Mouse (Mus musculus) c-Kit-positive CD71-negative TER-119-negative erythroid progenitor cells, embryonic 14.5 days (primary cell): ENCODE results near the gene Gnat1.

Experiments
- DNase-seq: peaks from one replicate; pipeline ENCODE4 v3.0.0-alpha.2; 2013; ENCODE audit warnings: low read depth

The Gnat1 gene

DNA sequence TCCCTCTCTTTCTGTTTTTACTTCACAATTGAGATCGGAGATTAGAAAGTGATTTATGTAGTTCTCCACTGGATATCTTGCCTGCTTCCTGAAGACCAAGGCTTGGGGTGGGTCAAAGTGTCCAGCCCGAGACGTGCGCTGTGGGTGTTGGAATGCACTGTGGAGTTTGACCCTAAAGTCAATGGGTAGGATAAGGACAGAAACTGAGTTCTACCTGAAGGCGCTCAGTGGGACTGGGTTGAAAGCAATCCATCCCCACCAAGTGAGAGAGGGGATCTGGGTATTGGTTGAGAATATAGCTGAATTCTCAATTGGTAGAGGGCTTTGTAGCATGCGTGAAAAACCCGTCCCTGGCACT lies 34.4 kb downstream of the Gnat1 start:
- no peak for DNase-seq

DNA sequence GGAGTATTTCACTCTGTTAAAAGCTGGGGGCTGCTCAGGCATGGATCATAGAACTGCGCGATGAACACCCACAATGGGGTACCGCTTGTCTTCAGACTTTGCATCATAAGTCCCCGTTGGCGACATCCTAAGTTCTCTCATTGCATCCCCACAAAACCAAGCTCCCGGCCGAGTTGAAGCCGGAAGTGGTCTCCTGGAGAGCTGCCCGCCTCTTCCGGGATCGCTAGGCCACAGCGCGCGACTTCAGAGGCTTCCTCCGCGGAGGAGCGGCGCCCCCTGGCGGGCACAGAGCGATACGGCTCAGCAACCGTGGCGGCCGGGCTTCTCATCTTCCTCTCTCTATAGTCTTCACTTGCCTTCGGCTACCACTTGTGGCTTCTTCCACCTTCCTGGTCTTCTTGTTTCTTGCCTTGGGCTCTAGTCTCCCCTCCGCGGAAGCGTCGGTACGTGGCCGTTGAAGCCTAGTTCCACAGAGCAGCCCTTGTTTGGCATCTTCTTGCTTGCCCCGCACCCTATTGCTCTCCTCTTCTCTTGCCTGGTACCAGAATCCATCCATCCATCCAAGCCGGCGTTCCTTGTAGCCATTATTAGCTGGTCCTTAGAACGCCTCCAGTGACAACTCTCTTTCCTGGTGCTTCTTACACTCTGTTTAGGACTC lies 34.9 kb downstream of the Gnat1 start:
- DNase-seq, result peak; percentile 85

DNA sequence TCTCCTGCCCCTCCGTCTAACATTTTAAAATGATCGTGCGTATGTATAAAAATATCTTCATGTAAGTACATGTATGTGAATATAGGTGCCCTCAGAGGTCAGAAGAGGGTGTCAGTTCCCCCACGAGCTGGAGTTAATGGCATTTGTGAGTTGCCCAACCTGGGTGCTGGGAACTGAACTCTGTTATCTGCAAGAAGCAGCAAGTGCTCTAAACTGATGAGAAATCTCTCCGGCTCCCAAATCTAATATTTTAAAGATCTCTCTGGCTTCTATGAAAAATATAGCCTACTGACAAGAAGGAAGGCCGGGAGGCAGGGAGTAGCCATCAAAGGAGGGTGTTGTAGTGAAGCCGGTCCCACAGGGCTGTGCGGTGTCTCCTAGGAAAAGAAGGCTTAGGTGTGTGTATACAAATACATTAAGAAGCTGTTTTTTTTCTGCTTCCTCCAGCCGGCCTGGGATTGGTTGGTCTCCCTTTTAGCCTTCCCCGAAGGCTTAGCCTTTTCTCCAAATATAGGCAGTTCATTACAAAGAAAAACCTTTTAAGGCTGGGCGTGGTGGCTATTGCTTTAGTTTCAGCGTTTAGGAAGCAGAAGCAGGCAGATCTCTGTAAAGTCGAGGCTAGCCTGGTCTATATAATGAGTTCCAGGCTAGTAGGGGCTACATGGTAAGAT lies 35.8 kb downstream of the Gnat1 start:
- no peak for DNase-seq

DNA sequence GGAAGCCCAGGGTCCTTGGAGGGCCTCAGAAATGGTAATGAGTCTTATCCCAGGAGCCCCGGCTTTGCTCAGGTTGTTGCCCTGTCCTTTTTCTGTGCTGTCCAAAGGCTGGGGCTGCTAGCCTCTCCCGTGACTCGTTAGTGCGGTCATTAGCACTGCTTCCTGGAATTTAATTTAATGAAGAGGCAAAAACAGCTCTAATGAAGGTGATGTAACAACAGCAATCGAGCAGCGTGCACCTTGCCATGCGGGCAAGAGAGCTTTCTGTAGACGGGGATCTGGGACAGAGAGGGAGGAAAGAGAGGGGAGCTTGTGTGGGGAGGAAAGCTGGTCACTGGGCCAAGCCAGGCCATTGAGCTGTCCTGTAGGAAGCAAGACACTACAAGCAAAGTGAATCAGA lies 37.8 kb downstream of the Gnat1 start:
- DNase-seq, result no peak

DNA sequence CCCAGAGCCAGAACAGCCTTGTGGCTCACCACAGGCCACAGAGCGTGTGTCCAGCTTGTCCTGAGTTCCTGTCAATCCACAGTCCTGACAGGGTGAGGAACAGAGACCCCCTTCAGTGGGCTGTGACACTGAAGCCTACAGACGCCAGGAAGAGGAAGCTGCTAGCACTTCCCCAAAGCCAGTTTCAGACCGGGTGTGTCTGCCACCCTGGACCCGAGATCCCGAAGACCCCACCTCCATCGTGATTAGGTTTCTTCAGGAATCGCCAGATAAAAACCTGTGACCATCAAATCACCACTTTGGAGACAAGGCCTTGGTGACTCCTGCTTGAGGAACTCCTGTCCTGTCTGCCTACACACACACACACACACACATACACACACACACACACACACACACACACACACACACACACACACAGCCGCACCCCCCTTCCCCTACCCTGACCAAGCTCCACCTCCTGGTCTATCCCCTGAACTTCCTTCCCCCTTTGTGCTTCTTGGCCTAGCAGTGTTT lies 39.2 kb downstream of the Gnat1 start:
- DNase-seq, result peak; percentile 58

DNA sequence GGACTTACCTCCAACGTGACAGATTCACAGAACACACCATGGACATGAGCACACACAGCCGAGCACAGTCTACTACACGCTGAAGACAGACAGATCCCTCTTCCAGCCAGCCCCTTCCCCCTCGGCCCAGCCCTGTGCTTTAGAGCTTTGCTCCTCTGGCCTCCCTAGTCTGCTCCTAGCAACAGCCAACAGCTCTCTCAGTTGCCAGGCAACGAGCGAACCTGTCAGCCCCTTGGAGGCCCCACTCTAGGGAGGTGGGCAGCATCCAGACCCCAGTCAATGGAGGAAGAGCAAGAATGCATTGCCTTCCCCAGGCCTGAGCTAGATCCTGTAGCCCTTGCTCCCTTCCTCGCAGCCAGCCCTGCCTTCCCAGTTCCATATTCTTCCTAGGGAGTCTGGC lies 42.4 kb downstream of the Gnat1 start:
- DNase-seq, result no peak

DNA sequence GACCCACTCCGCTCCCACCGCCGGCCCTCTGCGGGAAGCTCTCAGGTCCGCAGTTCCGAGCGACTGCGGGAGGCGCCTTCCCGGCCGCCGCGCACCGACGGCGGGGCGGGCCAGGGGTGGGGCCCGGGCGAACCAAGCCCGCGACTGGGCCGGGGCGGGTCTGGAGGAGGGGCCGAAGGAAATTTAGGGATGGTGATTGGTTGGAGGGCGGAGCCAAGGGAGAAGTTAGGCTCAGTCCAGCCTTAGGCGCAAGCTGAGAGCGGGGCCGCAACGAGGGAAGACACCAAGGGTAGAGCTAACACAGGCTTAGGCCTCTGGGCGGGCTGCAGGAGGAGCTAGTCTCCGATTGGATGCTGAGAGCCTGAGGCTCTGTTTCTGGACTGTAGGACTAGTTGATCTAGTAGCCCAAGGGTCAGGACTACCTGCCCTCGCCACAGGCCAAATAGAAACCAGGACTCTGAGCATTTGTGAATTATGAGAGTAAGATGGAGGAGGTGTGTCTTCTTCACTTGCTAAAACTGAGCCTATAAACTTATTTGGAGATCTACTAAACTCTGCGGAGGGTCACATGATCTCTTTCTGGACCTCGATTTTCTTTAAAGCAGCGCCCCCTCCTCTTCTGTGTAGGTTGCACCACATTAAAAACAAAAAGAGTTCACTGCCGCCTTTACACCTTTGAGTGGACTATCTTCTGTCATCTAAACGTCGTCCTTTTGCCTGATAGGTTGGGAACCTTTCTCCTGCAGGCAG lies 44.1 kb downstream of the Gnat1 start, which contains the start of gene Gnai2:
Gene Gnai2, minus strand, starts transcription at position 89 of the 750 bp plus-strand sequence.
- peak; percentile 96 for DNase-seq

DNA sequence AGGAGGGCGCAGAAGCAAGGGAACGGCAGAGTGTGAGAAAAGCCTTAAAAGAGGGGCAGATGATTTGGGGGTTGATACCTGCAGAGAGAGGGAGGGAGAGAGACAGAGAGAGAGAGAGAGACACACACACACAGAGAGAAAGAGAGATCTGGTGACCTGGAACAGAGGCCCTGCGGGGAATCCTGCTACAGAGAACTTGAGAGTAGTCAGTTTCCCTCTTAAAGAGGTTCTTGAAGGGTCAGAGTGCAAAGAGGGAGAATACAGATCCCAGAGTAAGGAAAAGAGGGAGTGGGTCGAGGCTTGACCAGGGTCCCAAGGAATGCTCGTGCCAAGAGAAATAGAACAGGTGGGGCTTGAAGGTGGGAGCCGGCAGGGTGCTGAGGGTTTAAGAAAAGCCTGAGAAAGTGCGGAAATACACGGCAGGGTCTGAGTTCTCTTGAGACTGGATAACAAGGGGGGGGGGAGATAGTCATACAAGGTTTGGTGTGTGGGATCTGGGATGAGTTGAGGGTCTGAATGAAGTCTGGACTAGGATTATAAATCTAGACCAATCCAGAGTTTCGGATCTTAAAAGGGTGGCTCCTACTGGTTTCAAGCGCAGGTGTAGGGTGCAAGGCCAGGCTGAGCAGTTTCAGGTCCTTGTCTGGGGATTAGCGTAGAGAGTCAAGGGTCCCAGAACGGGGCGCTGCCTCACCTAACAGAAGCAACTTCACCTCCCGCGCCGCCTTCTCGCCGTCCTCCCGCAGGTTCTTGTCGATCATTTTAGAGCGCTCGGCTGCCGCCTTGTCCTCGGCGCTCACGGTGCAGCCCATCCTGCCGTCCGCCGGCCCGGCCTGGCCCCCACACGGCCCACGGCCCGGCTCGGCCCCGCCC lies 44.9 kb downstream of the Gnat1 start:
- no peak for DNase-seq

DNA sequence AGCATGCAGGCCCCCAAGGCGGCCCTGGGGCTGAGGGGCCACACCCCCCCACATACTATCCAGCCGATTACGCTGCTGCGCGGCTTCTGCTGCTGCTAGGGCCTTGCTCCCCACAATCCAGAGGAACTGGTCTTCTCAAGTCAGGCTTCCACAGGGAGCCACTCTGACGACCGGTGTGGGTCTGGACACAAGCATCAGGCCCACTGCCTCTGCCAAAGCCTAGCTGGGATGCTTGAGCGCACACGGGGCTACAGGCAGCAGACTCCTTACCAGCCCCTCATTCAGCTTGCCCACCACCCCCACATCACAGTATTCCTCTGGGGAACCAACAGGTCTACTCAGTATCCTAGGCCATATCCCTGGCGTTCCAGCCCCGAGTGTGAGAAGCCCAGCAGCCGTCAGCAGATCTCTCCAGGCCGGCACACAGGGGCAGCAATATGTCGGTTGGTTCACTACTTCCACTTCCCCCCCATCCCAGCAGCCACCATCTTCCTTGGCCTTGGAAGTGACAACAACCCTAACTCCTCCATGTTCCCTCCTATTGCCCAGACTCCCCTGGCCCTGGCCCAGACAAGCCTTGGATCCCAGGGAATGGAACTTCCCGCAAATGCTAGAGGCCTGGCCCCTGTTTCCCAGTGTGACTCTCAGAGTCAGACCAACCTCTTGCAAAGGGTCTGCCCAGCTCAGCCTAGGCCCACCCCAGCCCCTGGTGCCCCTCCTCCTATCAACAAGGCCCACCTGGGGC lies 45.7 kb downstream of the Gnat1 start:
- no peak for DNase-seq

DNA sequence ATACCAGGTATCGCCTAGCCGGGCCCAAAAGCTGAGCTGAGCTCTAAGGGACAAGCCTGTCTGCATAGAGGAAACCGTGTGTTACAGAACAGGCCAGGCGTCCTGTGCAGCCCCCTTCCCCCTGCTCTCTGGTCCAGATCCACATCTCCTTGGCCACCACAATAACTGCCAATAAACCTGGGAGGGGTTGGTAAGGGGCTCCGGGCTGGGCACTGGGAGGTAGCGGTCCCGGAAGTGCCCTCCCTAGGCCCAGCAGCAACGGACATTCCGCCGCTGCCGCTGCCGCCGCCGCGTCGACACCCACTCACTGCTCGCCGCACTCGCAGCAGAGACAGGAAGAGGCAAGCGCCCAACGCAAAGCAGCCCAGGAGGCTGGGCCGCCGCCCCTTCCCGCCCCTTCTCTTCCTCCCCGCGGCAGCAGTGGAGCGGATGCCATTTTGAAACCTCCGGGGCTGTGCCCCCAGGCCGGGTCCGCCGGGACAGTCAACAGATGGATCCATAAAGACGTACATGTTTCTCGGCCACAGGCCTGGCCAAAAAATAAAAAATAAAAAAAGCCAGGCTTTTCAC lies 46.3 kb downstream of the Gnat1 start:
- peak; percentile 74 for DNase-seq

DNA sequence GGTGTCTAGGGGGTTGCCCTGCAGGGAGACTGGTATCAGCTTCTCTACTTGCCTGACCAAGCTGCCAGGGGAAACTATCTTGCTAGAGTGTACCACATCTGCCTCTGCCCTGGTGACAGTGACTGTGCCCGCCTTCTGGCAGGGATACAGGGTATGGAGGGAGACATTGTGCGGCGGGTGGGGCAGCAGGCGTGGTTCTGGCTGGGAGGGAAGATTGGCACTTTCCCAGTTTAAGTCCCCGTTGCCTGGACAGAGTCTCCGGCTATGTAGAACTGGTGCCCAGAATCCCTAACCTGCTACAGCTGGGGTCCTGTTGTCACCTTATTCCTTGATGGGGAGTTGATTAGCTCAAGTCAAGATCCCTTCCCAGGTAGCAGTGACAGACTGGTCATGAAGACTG lies 47.0 kb downstream of the Gnat1 start:
- no peak for DNase-seq

DNA sequence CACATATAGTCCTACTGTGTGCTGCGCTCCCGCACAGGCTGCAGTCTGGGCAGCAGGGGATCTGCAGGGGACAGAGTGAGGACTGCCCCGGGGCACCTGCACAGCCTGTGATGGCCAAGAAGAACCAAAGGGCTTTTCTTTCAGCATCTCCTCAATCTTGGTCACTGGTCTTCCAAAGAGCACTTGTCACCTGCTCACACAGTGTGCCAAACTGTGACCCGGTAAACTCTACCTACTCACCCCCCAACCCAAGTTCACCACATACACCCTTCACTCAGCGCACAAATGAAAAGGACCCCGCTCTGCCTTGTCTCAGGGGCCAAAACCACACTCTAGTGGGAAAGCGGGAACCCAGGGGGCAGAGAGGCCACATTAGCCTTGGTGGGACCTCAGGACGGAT lies 47.7 kb downstream of the Gnat1 start:
- no peak for DNase-seq

DNA sequence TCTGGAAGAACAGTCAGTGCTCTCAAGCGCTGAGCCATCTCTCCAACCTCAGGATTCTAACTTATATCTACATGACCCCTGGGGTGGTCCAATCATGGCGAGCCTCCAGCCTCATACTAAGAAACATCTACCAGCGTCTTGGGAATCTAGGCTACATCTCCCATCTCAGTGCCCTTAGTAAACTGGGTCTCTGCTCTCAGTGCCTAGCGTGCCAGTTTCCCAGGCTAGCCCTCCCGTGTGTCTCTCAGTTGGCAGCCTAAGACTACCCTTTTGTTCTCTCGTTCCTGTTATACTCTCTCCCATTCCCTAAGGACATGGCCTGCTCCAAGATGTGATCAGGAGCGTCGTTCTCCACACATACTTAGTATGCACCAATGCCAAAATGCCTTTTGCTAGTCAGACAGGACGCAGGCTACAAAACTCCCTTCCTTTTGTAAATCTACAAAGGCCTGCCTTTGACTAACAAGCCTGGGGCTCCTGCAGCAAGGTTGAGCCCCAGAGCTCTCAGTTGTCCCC lies 48.1 kb downstream of the Gnat1 start:
- DNase-seq, result no peak

DNA sequence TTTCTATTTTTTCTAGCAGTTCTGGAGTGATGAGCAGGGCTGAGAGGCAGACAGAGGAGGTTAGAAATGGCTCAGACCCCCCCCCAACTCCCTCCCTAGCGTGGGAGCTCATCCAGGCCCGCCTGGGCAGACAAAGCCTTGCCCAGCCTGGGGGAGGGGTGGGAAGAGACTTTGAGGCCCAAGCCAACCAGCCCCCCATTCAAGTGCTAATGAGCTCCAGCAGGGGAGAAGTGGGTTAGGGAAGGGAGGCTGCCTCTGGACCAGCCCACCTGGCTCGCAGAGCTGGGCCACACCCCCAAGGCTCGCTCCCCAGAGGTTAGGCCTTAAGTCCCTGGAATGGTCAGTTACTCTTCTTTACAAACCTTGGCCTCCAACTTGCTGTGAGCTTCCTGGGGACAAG lies 48.9 kb downstream of the Gnat1 start:
- DNase-seq, result no peak

DNA sequence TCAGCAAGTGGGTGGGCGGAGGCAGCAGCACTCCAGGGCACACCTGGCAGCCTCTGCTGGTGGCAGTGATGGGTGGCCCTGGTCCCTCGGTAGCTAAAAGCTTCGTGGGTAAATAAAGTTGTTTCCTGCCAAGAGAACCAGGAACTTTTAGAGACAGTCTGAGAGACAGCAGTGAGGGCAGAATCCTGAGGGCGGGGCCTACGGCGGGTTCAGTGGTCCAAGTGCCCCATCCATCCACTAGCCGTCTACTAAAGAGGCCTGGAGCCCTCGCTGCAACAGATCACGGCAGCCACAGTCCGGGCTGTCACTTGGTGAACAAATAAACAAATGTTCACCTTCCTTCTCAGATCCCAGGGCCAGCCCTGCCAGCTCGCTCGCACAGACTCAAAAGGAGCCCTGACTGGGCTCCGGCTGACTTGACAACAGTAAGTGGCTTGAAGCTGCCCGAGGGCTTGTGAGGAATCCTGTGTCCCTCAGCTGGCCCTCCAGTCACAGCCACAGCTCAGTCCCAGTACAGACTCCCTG lies 49.5 kb downstream of the Gnat1 start:
- DNase-seq, result no peak

DNA sequence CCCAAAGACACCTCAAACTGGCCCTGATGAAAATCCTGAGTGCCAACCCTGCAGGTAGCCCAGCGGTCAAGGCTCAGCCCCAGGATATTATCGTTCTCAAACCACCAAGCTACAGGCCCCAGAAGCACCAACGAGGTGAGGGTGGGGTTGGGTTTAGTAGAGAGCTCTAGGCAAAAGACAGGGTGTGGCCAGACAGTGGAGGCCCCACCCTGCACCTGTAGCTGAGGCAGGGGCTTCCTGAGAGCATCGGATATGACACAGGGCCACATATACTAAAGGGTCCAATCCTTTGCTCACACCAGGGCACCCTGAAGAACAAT lies 50.1 kb downstream of the Gnat1 start:
- DNase-seq, result no peak

DNA sequence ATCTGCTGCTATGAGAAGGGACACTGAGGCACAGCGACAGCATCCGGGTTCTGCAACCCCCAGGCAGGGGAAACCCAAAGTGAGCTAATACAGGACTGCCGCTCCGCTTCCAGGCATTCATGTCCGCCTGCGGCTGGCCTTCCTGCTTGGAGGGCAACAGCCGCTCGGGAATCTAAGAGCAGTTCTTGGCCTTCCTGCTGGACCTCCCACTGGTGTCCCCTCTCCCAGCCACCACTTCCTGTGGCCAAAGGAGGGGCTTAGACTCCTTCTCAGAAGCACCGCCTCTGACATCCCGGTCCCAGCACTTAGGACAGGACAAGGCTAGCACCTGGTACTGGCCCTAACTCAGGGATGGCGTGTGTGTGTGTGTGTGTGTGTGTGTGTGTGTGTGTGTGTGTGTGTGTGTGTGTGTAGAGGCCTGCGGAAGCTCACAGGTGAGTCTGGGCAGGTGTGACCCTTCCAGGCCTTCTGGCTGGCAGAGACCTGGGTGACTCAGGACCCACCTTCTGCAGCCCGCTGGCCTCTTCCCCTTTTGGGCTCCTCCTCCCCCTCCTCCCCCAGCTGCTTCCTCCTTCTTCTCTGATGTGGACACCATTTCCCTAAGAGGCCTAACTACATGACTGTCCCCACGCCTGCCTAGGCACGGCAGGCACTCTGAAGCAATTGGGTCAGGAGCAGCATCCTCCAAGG lies 50.6 kb downstream of the Gnat1 start:
- DNase-seq, result no peak

DNA sequence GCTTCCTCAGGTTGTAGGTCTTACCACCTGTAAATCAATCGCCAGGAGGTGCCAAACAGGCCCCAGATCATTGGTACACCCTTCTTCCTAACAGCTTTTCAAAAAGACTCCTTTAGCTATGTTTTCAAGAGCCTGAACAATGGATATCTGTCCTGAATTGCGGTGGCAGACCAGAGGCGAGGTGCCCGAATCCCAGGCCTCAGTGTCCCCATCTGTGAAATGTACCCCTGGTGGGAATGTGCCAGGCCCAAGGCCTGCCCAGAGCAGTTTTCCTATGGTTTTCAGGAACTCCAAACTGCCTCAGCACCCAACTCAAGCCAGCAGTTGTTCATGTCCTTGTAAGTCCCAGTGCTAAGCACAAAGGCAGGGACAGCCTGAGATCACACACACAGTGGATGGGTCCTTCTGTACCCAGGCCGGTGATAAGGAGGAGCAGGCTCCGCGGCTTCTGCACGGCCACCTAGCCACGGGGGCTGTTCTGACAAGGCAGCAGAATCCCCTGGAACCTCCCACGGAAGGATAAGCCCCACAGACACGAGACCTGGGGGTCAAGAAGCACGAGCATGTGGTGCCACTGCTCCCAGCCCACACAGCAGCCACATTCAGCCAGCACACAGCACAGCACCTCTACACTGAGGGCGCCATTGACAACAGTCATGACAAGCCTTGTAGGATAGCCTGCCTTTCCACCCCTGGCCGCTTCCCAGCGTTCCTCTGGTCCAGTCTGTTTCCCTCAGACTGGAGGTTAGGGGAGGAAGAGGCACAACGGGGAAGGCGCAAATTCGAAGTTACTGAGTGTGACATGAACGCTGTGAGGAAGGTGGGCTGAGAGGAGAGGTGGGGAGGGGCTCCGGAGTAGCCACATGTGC lies 51.9 kb downstream of the Gnat1 start:
- no peak for DNase-seq

DNA sequence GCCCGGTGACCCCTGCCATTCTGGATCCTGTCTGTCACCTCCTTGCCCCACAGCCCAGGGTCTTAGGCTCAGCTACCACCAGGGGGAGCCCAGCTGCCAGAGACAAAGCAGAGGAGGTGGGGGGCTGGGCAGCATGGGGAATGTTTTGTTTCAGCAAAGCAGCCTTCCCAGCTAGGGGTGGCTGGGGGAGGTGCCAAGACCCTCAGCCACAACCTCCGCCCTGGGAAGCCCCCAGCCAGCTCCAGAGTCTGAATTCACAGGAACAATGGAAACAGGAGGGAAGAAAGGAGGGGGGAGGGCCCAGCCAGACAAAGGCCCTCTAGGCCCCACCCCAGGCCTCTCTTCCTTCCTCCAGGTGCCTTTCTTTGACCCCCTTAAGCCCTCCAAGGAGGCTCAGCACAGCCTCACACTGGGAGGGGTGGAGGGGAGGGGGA lies 52.7 kb downstream of the Gnat1 start:
- no peak for DNase-seq
